ENCODE assay signal across 28 mouse cellular contexts in genomic region chr2:113573154-113573553, GRCm38 (mm10).
A peak's percentile ranks its signal among the peaks of the same experiment; 100 is the strongest.
DNase-seq lines count a peak whose midpoint lies in the region; ATAC-seq and TF ChIP-seq lines count a peak whose summit lies in the region.
"Had no signal": no experiment of that assay in that cellular context is flagged by ENCODE, and none has a peak within 500 bp of the region (broad histone marks: within the 10 kb centered on the region; RNA-seq: fewer than 3 reads in every experiment).

No protein-coding gene starts in this region.

- TF ChIP-seq CTCF in stomach, postnatal 0 days (IDR thresholded peaks at IDR 0.05; ENCODE audit: low read depth) = no peak

- H3K36me3 ChIP-seq in stomach, embryonic 16.5 days (ENCODE audit: control insufficient read depth, insufficient read depth, low read length) = no peaks in the 10 kb centered on the region
- no peaks in the 10 kb centered on the region for H3K36me3 ChIP-seq in stomach, postnatal 0 days (ENCODE audit: control insufficient read depth, insufficient read depth, low read length)
- H3K36me3 ChIP-seq in embryonic facial prominence, embryonic 14.5 days (ENCODE audit: control insufficient read depth, insufficient read depth, low read length) = no peaks in the 10 kb centered on the region
- H3K36me3 ChIP-seq: heart, embryonic 10.5 days; hindbrain, embryonic 15.5 days; limb, embryonic 15.5 days; liver, embryonic 13.5 days; midbrain, embryonic 10.5 days; midbrain, embryonic 15.5 days; neural tube, embryonic 15.5 days had no signal

- peak; percentile 9 to 12 for DNase-seq in heart, postnatal 10 days
- DNase-seq in heart, postnatal 14 days = no peak
- DNase-seq in stomach, postnatal 0 days (ENCODE audit: low spot score) = no peak
- peak; percentile 70 for DNase-seq in embryonic facial prominence, embryonic 14.5 days (ENCODE audit: low spot score)
- DNase-seq in kidney, adult 9 months = no peak
- DNase-seq: adrenal gland, postnatal 25 days; B cell, adult 2 months; cerebellum, adult 11-12 months; cerebellum, postnatal 25 days; gastrocnemius, postnatal 14 days; kidney, adult 11 months; kidney, postnatal 36 days; liver, embryonic 13.5 days; lung, embryonic 14.5 days; retina, postnatal 1 day; right cerebral cortex, postnatal 14 days; thymus, postnatal 25 days had no signal

- ATAC-seq in stomach, embryonic 16.5 days (ENCODE audit: insufficient read depth, low FRiP score) = peak; percentile 40; the same call in 1 of the 2 replicates
- no peak for ATAC-seq in stomach, postnatal 0 days (ENCODE audit: low FRiP score, low TSS enrichment)
- peak; percentile 60 for ATAC-seq in embryonic facial prominence, embryonic 14.5 days (ENCODE audit: low read depth)
- no peak for ATAC-seq in megakaryocyte-erythroid progenitor cell, adult 5-6 weeks (replicated peaks; ENCODE audit: low FRiP score, low TSS enrichment, poor library complexity, severe bottlenecking)
- ATAC-seq: forebrain, embryonic 16.5 days; inflammation-experienced regulatory T-cells, adult 6 months; midbrain, embryonic 15.5 days had no signal

- intact Hi-C loops in heart, postnatal 10 days (cut with DNase I) = no loop called here
- intact Hi-C loops in heart, postnatal 14 days (cut with DNase I) = no loop called here

- H3K9me3 ChIP-seq in stomach, embryonic 16.5 days (replicated peaks; ENCODE audit: control insufficient read depth, low read length) = no peaks in the 10 kb centered on the region
- H3K9me3 ChIP-seq in stomach, postnatal 0 days (ENCODE audit: control insufficient read depth, low read length) = no peaks in the 10 kb centered on the region
- 0 out of 2 replicates have a peak, but pooled peaks cover 5% of the 10 kb centered on the region for H3K9me3 ChIP-seq in embryonic facial prominence, embryonic 14.5 days (ENCODE audit: control insufficient read depth, low read length)
- H3K9me3 ChIP-seq: heart, embryonic 10.5 days; hindbrain, embryonic 15.5 days; limb, embryonic 15.5 days; liver, embryonic 13.5 days; midbrain, embryonic 15.5 days; neural tube, embryonic 15.5 days had no signal

- no peak overlapping the region for H3K4me3 ChIP-seq in stomach, embryonic 16.5 days (replicated peaks; ENCODE audit: low read length)
- no peak overlapping the region for H3K4me3 ChIP-seq in stomach, postnatal 0 days (ENCODE audit: low read depth, low read length)
- H3K4me3 ChIP-seq in embryonic facial prominence, embryonic 14.5 days (ENCODE audit: low read depth, low read length) = no peak overlapping the region
- H3K4me3 ChIP-seq: heart, embryonic 10.5 days; hindbrain, embryonic 15.5 days; limb, embryonic 15.5 days; liver, embryonic 13.5 days; midbrain, embryonic 10.5 days; midbrain, embryonic 15.5 days; neural tube, embryonic 15.5 days had no signal

- peaks cover 4% of the 10 kb centered on the region; the same call in 1 of the 2 replicates for H3K4me1 ChIP-seq in stomach, embryonic 16.5 days (ENCODE audit: control insufficient read depth, insufficient read depth, low read length)
- no peaks in the 10 kb centered on the region for H3K4me1 ChIP-seq in stomach, postnatal 0 days (replicated peaks; ENCODE audit: control insufficient read depth, insufficient read depth)
- no peaks in the 10 kb centered on the region; the same call in none of the 2 replicates for H3K4me1 ChIP-seq in embryonic facial prominence, embryonic 14.5 days (ENCODE audit: control insufficient read depth, insufficient read depth, low read length)
- H3K4me1 ChIP-seq: heart, embryonic 10.5 days; hindbrain, embryonic 15.5 days; limb, embryonic 15.5 days; liver, embryonic 13.5 days; midbrain, embryonic 15.5 days; neural tube, embryonic 15.5 days had no signal

- 56% methylated on average over 6 of the region's 6 CpGs for WGBS in stomach, embryonic 16.5 days
- WGBS in stomach, postnatal 0 days = 47% methylated on average over 6 of the region's 6 CpGs
- 35% methylated on average over 6 of the region's 6 CpGs for WGBS in embryonic facial prominence, embryonic 14.5 days

- no peak overlapping the region for H3K9ac ChIP-seq in stomach, embryonic 16.5 days (ENCODE audit: low read length)
- H3K9ac ChIP-seq in stomach, postnatal 0 days (ENCODE audit: low read length) = no peak overlapping the region
- no peak overlapping the region for H3K9ac ChIP-seq in embryonic facial prominence, embryonic 14.5 days (ENCODE audit: low read depth, low read length)
- H3K9ac ChIP-seq: hindbrain, embryonic 15.5 days; limb, embryonic 15.5 days; liver, embryonic 13.5 days; lung, embryonic 14.5 days; midbrain, embryonic 15.5 days; neural tube, embryonic 15.5 days had no signal

- H3K27ac ChIP-seq in stomach, embryonic 16.5 days (ENCODE audit: low read length) = no peak overlapping the region
- H3K27ac ChIP-seq in stomach, postnatal 0 days (replicated peaks) = no peak overlapping the region
- H3K27ac ChIP-seq in embryonic facial prominence, embryonic 14.5 days (replicated peaks; ENCODE audit: low read depth, low read length) = no peak overlapping the region
- H3K27ac ChIP-seq: heart, embryonic 10.5 days; hindbrain, embryonic 15.5 days; limb, embryonic 15.5 days; liver, embryonic 13.5 days; macrophage; midbrain, embryonic 10.5 days; midbrain, embryonic 15.5 days; neural tube, embryonic 15.5 days had no signal

- H3K27me3 ChIP-seq in stomach, embryonic 16.5 days (ENCODE audit: control insufficient read depth, insufficient read depth, low read length) = no peaks in the 10 kb centered on the region
- no peaks in the 10 kb centered on the region for H3K27me3 ChIP-seq in stomach, postnatal 0 days (ENCODE audit: control insufficient read depth, insufficient read depth, low read length)
- no peaks in the 10 kb centered on the region for H3K27me3 ChIP-seq in embryonic facial prominence, embryonic 14.5 days (replicated peaks; ENCODE audit: control insufficient read depth, insufficient read depth, low read length)
- H3K27me3 ChIP-seq: hindbrain, embryonic 15.5 days; limb, embryonic 15.5 days; liver, embryonic 13.5 days; midbrain, embryonic 15.5 days; neural tube, embryonic 15.5 days had no signal

- TF ChIP-seq EP300 in stomach, postnatal 0 days (optimal IDR thresholded peaks at IDR 0.05) = no peak

- H3K4me2 ChIP-seq in stomach, embryonic 16.5 days (ENCODE audit: low read depth, low read length) = no peak overlapping the region
- H3K4me2 ChIP-seq in stomach, postnatal 0 days (replicated peaks; ENCODE audit: low read depth) = no peak overlapping the region
- H3K4me2 ChIP-seq in embryonic facial prominence, embryonic 14.5 days (ENCODE audit: low read depth, low read length) = no peak overlapping the region
- H3K4me2 ChIP-seq: hindbrain, embryonic 15.5 days; limb, embryonic 15.5 days; liver, embryonic 13.5 days; lung, embryonic 14.5 days; midbrain, embryonic 15.5 days; neural tube, embryonic 15.5 days had no signal

Comparison
In these comparisons a context has a peak if more than half of its experiments do, and no peak if none do; other contexts are left out.
1. DNase-seq: peak in heart, postnatal 10 days (2 of 2) and embryonic facial prominence, embryonic 14.5 days (single experiment); none in heart, postnatal 14 days (0 of 2), stomach, postnatal 0 days (single experiment) and kidney, adult 9 months (single experiment).
2. ATAC-seq: peak in stomach, embryonic 16.5 days (single experiment) and embryonic facial prominence, embryonic 14.5 days (single experiment); none in stomach, postnatal 0 days (single experiment) and megakaryocyte-erythroid progenitor cell, adult 5-6 weeks (single experiment).